Mouse (Mus musculus): ENCODE results near the gene Gm13276.
"Not testable (repeated sequence)": the region's sequence is repeated elsewhere in the genome, so short reads cannot be mapped to it uniquely, and the experiment has no call there.

DNA sequence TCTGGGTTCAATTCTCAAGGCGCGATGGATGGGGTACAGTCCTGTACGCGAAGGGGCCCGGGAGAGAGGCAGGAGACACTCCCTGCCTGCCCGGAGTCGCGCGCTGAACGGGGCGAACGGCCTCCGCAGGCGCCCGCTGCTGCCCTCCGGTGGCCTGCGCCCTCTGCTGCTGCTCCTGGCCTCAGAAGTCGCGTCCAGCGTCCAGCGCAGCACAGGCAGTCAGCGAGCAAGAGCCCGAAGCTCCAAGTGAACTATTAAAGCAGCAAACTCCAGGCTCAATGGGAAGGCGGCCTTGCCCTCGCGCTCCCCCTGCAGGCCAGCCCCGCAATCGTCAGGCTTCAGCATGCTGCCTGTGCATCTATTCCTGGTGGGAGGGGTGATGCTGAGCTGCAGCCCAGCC is 25.1 kb upstream of the Gm13276 start:
- TF ChIP-seq GATA1, TAL1 (IDR thresholded peaks at IDR 0.05; ENCODE audit: low read length): not testable (repeated sequence)
